Mouse (Mus musculus): ENCODE results near the gene Tmem198. TPM values are rescaled to one million over a fixed set of nuclear protein-coding genes. Genes with fewer than 3 reads are reported as not detected.

Tmem198 gene
- polyA plus RNA-seq, 2 experiments = 0.51 to 1.4 TPM

- DNase-seq (ENCODE audit: low spot score) = no peak
- TF ChIP-seq POLR2A (IDR thresholded peaks at IDR 0.05; ENCODE audit: borderline replicate concordance, extremely low read depth, insufficient read depth, insufficient read length) = no peak
- no peak overlapping the region for H3K9ac ChIP-seq (ENCODE audit: low read depth, low read length, severe bottlenecking)
- no peak overlapping the region for H3K4me3 ChIP-seq (replicated peaks; ENCODE audit: low read length)
- H3K4me1 ChIP-seq (ENCODE audit: control insufficient read depth, insufficient read depth, low read length) = peaks cover 5% of the 10 kb centered on the region; the same call in 1 of the 2 replicates
- WGBS = 86% methylated on average over 3 of the region's 3 CpGs
- ATAC-seq (ENCODE audit: low FRiP score, low read depth) = no peak
- no peaks in the 10 kb centered on the region for H3K9me3 ChIP-seq (ENCODE audit: control insufficient read depth, low read length)
- H3K27ac ChIP-seq (replicated peaks; ENCODE audit: low read depth, low read length) = no peak overlapping the region
- H3K36me3 ChIP-seq (ENCODE audit: control insufficient read depth, insufficient read depth, low read length) = no peaks in the 10 kb centered on the region
- no peaks in the 10 kb centered on the region for H3K27me3 ChIP-seq (ENCODE audit: control insufficient read depth, insufficient read depth, low read length)
- no peak overlapping the region for H3K4me2 ChIP-seq (replicated peaks; ENCODE audit: low read depth, low read length, severe bottlenecking)
Measured at GRCm38 (mm10) chr1:75512550-75512949, 33.2 kb downstream of the Tmem198 start.

GRCm38 (mm10) chr1:75516703-75517380, 37.5 kb downstream of the Tmem198 start:
- 74% methylated on average over 15 of the region's 15 CpGs for WGBS
- ATAC-seq (ENCODE audit: low FRiP score, low read depth) (no peak), DNase-seq (ENCODE audit: low spot score) (no peak)
- no peak overlapping the region for H3K4me3 ChIP-seq (replicated peaks; ENCODE audit: low read length)
- no peaks in the 10 kb centered on the region for H3K9me3 ChIP-seq (ENCODE audit: control insufficient read depth, low read length)
- no peaks in the 10 kb centered on the region for H3K36me3 ChIP-seq (ENCODE audit: control insufficient read depth, insufficient read depth, low read length)
- H3K4me1 ChIP-seq (ENCODE audit: control insufficient read depth, insufficient read depth, low read length) = peaks cover 14% of the 10 kb centered on the region
- H3K27me3 ChIP-seq (ENCODE audit: control insufficient read depth, insufficient read depth, low read length) = no peaks in the 10 kb centered on the region
- H3K9ac ChIP-seq (ENCODE audit: low read depth, low read length, severe bottlenecking) = no peak overlapping the region
- no peak overlapping the region for H3K27ac ChIP-seq (replicated peaks; ENCODE audit: low read depth, low read length)
- TF ChIP-seq POLR2A (IDR thresholded peaks at IDR 0.05; ENCODE audit: borderline replicate concordance, extremely low read depth, insufficient read depth, insufficient read length) = no peak
- no peak overlapping the region for H3K4me2 ChIP-seq (replicated peaks; ENCODE audit: low read depth, low read length, severe bottlenecking)

GRCm38 (mm10) chr1:75517984-75518383, 38.7 kb downstream of the Tmem198 start:
- H3K36me3 ChIP-seq (ENCODE audit: control insufficient read depth, insufficient read depth, low read length) = no peaks in the 10 kb centered on the region
- H3K4me1 ChIP-seq (ENCODE audit: control insufficient read depth, insufficient read depth, low read length) = peaks cover 18% of the 10 kb centered on the region
- H3K27ac ChIP-seq (replicated peaks; ENCODE audit: low read depth, low read length) = no peak overlapping the region; the same call in 1 of the 2 replicates
- no peak overlapping the region for H3K9ac ChIP-seq (ENCODE audit: low read depth, low read length, severe bottlenecking)
- no peaks in the 10 kb centered on the region for H3K27me3 ChIP-seq (ENCODE audit: control insufficient read depth, insufficient read depth, low read length)
- WGBS = 61% methylated on average over 3 of the region's 4 CpGs
- H3K4me2 ChIP-seq (replicated peaks; ENCODE audit: low read depth, low read length, severe bottlenecking) = no peak overlapping the region
- no peaks in the 10 kb centered on the region for H3K9me3 ChIP-seq (ENCODE audit: control insufficient read depth, low read length)
- H3K4me3 ChIP-seq (replicated peaks; ENCODE audit: low read length) = no peak overlapping the region
- no peak for DNase-seq (ENCODE audit: low spot score)
- ATAC-seq (ENCODE audit: low FRiP score, low read depth) = no peak
- TF ChIP-seq POLR2A (IDR thresholded peaks at IDR 0.05; ENCODE audit: borderline replicate concordance, extremely low read depth, insufficient read depth, insufficient read length) = no peak

GRCm38 (mm10) chr1:75518427-75518826, 39.1 kb downstream of the Tmem198 start:
- no peaks in the 10 kb centered on the region for H3K36me3 ChIP-seq (ENCODE audit: control insufficient read depth, insufficient read depth, low read length)
- H3K4me3 ChIP-seq (replicated peaks; ENCODE audit: low read length) = no peak overlapping the region
- H3K4me1 ChIP-seq (ENCODE audit: control insufficient read depth, insufficient read depth, low read length) = peaks cover 18% of the 10 kb centered on the region
- 94% methylated on average over 4 of the region's 4 CpGs for WGBS
- H3K27me3 ChIP-seq (ENCODE audit: control insufficient read depth, insufficient read depth, low read length) = no peaks in the 10 kb centered on the region
- no peak overlapping the region; the same call in 1 of the 2 replicates for H3K27ac ChIP-seq (replicated peaks; ENCODE audit: low read depth, low read length)
- TF ChIP-seq POLR2A (IDR thresholded peaks at IDR 0.05; ENCODE audit: borderline replicate concordance, extremely low read depth, insufficient read depth, insufficient read length) = no peak
- DNase-seq (ENCODE audit: low spot score) (no peak), ATAC-seq (ENCODE audit: low FRiP score, low read depth) (no peak)
- no peaks in the 10 kb centered on the region for H3K9me3 ChIP-seq (ENCODE audit: control insufficient read depth, low read length)
- H3K4me2 ChIP-seq (replicated peaks; ENCODE audit: low read depth, low read length, severe bottlenecking) = no peak overlapping the region
- no peak overlapping the region for H3K9ac ChIP-seq (ENCODE audit: low read depth, low read length, severe bottlenecking)

- Histone ChIP-seq H3K27ac (replicated peaks; ENCODE audit: low read depth, low read length) (peak overlapping the region; percentile 67), H3K4me3 (replicated peaks; ENCODE audit: low read length) (no peak overlapping the region), H3K9ac (ENCODE audit: low read depth, low read length, severe bottlenecking) (no peak overlapping the region), H3K36me3 (ENCODE audit: control insufficient read depth, insufficient read depth, low read length) (no peaks in the 10 kb centered on the region), H3K9me3 (ENCODE audit: control insufficient read depth, low read length) (no peaks in the 10 kb centered on the region), H3K27me3 (ENCODE audit: control insufficient read depth, insufficient read depth, low read length) (no peaks in the 10 kb centered on the region), H3K4me2 (replicated peaks; ENCODE audit: low read depth, low read length, severe bottlenecking) (no peak overlapping the region), H3K4me1 (ENCODE audit: control insufficient read depth, insufficient read depth, low read length) (peaks cover 18% of the 10 kb centered on the region)
- WGBS = 59% methylated on average over 5 of the region's 5 CpGs
- no peak for TF ChIP-seq POLR2A (IDR thresholded peaks at IDR 0.05; ENCODE audit: borderline replicate concordance, extremely low read depth, insufficient read depth, insufficient read length)
- ATAC-seq (ENCODE audit: low FRiP score, low read depth) (no peak), DNase-seq (ENCODE audit: low spot score) (peak; percentile 67)
Measured at GRCm38 (mm10) chr1:75519576-75519975, 40.2 kb downstream of the Tmem198 start.

Data from limb, embryonic 14.5 days (tissue).